In genomic region chr11:107762688-107763460, GRCm38 (mm10) we compare ENCODE assay signal across 8 mouse cellular contexts. TPM values are rescaled to one million over a fixed set of nuclear protein-coding genes. Genes with fewer than 3 reads are reported as not detected.
DNase-seq lines count a peak whose midpoint lies in the region; ATAC-seq and TF ChIP-seq lines count a peak whose summit lies in the region.

No protein-coding gene starts in this region.

- no peak for ATAC-seq in Patski
- ATAC-seq in forebrain, postnatal 0 days, result peak; percentile 90
- ATAC-seq in midbrain, embryonic 13.5 days, result peak; percentile 90

- CTCF ChIA-PET in Patski (lab: Charles Lee), result interaction anchor here (1.1 to 2.2 kb wide), 5 partner anchors 9 to 25 kb away, joined by 3 to 7 read pairs (median 5); no protein-coding TSS in a partner anchor

- DNase-seq in heart, postnatal 10 days, result peak; percentile 42 to 51
- DNase-seq in heart, adult 9 months (ENCODE audit: low spot score in 2 of 2), result no peak
- DNase-seq in Patski (ENCODE audit: low read depth, low spot score), result peak; percentile 72
- DNase-seq in forebrain, postnatal 0 days, result peak; percentile 78
- DNase-seq in layer of hippocampus, adult 11-12 months (ENCODE audit: low spot score), result no peak
- DNase-seq in ovary, adult 18-20 months (ENCODE audit: low spot score), result no peak
- no peak for DNase-seq in testis, postnatal 10 days (ENCODE audit: low spot score)

- no peak for TF ChIP-seq CTCF in Patski (IDR thresholded peaks at IDR 0.05)
- TF ChIP-seq CTCF in forebrain, postnatal 0 days (IDR thresholded peaks at IDR 0.05; ENCODE audit: low read depth), result peak; percentile 61

- H3K36me3 ChIP-seq in forebrain, postnatal 0 days (ENCODE audit: insufficient read depth), result peaks cover under 1% of the 10 kb centered on the region; the same call in 1 of the 2 replicates
- peaks cover 1% of the 10 kb centered on the region; the same call in 1 of the 2 replicates for H3K36me3 ChIP-seq in midbrain, embryonic 13.5 days

- H3K9me3 ChIP-seq in forebrain, postnatal 0 days (ENCODE audit: low read length), result no peaks in the 10 kb centered on the region
- no peaks in the 10 kb centered on the region for H3K9me3 ChIP-seq in midbrain, embryonic 13.5 days

- POLR2A ChIA-PET in Patski (lab: Charles Lee), result interaction anchor here (1.2 to 1.8 kb wide), 2 partner anchors 13 to 79 kb away, joined by 3 read pairs; no protein-coding TSS in a partner anchor

- intact Hi-C loops in heart, postnatal 10 days (cut with DNase I), result no loop called here

- H3K4me3 ChIP-seq in forebrain, postnatal 0 days (ENCODE audit: low read depth, low read length), result no peak overlapping the region
- no peak overlapping the region for H3K4me3 ChIP-seq in midbrain, embryonic 13.5 days (replicated peaks)

- in situ Hi-C loops in Patski (cut with MboI; ENCODE audit: low pct_unique_long_range_greater_than_20kb), result no loop called here

- H3K9ac ChIP-seq in forebrain, postnatal 0 days, result no peak overlapping the region
- H3K9ac ChIP-seq in midbrain, embryonic 13.5 days (replicated peaks), result peak overlapping the region; percentile 46

- WGBS in forebrain, postnatal 0 days, result 12% methylated on average over 8 of the region's 8 CpGs
- WGBS in midbrain, embryonic 13.5 days, result 15% methylated on average over 8 of the region's 8 CpGs

- H3K4me1 ChIP-seq in forebrain, postnatal 0 days (ENCODE audit: insufficient read depth), result 0 out of 2 replicates have a peak, but pooled peaks cover 3% of the 10 kb centered on the region
- H3K4me1 ChIP-seq in midbrain, embryonic 13.5 days (replicated peaks), result peaks cover 79% of the 10 kb centered on the region

- no peak overlapping the region for H3K4me2 ChIP-seq in forebrain, postnatal 0 days (ENCODE audit: low read depth)
- H3K4me2 ChIP-seq in midbrain, embryonic 13.5 days (replicated peaks), result peak overlapping the region; percentile 11

- H3K27ac ChIP-seq in forebrain, postnatal 0 days (ENCODE audit: low read depth, low read length), result peak overlapping the region; percentile 36
- H3K27ac ChIP-seq in midbrain, embryonic 13.5 days, result peak overlapping the region; percentile 83

- H3K27me3 ChIP-seq in Patski, result no peaks in the 10 kb centered on the region
- H3K27me3 ChIP-seq in forebrain, postnatal 0 days (ENCODE audit: insufficient read depth, low read length), result no peaks in the 10 kb centered on the region
- H3K27me3 ChIP-seq in midbrain, embryonic 13.5 days, result no peaks in the 10 kb centered on the region

RNA-seq across cellular contexts. Expression of gene Cacng4, which starts 31.5 kb away (rescaled TPM):
- total RNA-seq in heart, postnatal 10 days (2021), result under 1 TPM; 0.32 to 0.65 TPM
- polyA plus RNA-seq in Patski (2021), result 8.3 TPM
- 80.9 and 91.7 TPM in 2 replicates for total RNA-seq in forebrain, postnatal 0 days (2014; rRNA removed)
- 44.6 and 57.7 TPM in 2 replicates for polyA plus RNA-seq in forebrain, postnatal 0 days (2015; fragmentation: Nextera tagmentation; extraction: Ambion mirVana)
- polyA plus RNA-seq in midbrain, embryonic 13.5 days (2015; fragmentation: Nextera tagmentation; extraction: Ambion mirVana), result 40.5 and 41.6 TPM in 2 replicates

RNA-seq across cellular contexts. Expression of gene Cacng1, which starts 46.6 kb away (rescaled TPM):
- total RNA-seq in heart, postnatal 10 days (2021), result not detected
- 0.05 TPM for polyA plus RNA-seq in Patski (2021)
- 1.4 and 2.1 TPM in 2 replicates for total RNA-seq in forebrain, postnatal 0 days (2014; rRNA removed)
- 1.1 and 1.3 TPM in 2 replicates for polyA plus RNA-seq in forebrain, postnatal 0 days (2015; fragmentation: Nextera tagmentation; extraction: Ambion mirVana)
- 0.26 and 0.58 TPM in 2 replicates for polyA plus RNA-seq in midbrain, embryonic 13.5 days (2015; fragmentation: Nextera tagmentation; extraction: Ambion mirVana)

Comparison
In these comparisons a context has a peak if more than half of its experiments do, and no peak if none do; other contexts are left out.
1. DNase-seq: peak in heart, postnatal 10 days (2 of 2), Patski (single experiment) and forebrain, postnatal 0 days (single experiment); none in heart, adult 9 months (0 of 2), layer of hippocampus, adult 11-12 months (single experiment), ovary, adult 18-20 months (single experiment) and testis, postnatal 10 days (single experiment).